Mouse (Mus musculus) forebrain, embryonic 13.5 days (tissue): Measurements from ENCODE around the gene Gm21981. TPM values are rescaled to one million over a fixed set of nuclear protein-coding genes. Genes with fewer than 3 reads are reported as not detected.

ENCODE experiments used
- ATAC-seq: fragments of 200-750 bp; cut with Nextera tagmentation; 2 replicates; pipeline ENCODE4 v1.8.0; 2017
- H3K27ac ChIP-seq: fragments of 300-500 bp; sonication (generic); 2 replicates; pipeline ENCODE4 v1.5.1; 2015; ENCODE audit warnings: inconsistent platforms, mild to moderate bottlenecking, moderate library complexity
- H3K27me3 ChIP-seq: fragments of 300-500 bp; sonication (generic); 2 replicates; pipeline ENCODE4 v1.6.1; 2015; ENCODE audit warnings: mild to moderate bottlenecking, inconsistent platforms
- H3K36me3 ChIP-seq: fragments of 300-500 bp; sonication (generic); 2 replicates; pipeline ENCODE4 v1.6.1; 2015; ENCODE audit warnings: mild to moderate bottlenecking, inconsistent platforms; ENCODE audit not compliant: poor library complexity, severe bottlenecking
- H3K4me1 ChIP-seq: fragments of 300-500 bp; sonication (generic); 2 replicates; pipeline ENCODE4 v1.6.1; 2015; ENCODE audit warnings: inconsistent platforms
- H3K4me2 ChIP-seq: fragments of 300-500 bp; sonication (generic); 2 replicates; pipeline ENCODE4 v1.6.1; 2015; ENCODE audit warnings: inconsistent platforms, mild to moderate bottlenecking, moderate library complexity
- H3K4me3 ChIP-seq: fragments of 300-500 bp; sonication (generic); 2 replicates; pipeline ENCODE4 v1.5.1; 2015; ENCODE audit warnings: mild to moderate bottlenecking, inconsistent platforms
- H3K9ac ChIP-seq: fragments of 300-500 bp; sonication (generic); 2 replicates; pipeline ENCODE4 v1.6.1; 2015; ENCODE audit warnings: mild to moderate bottlenecking, inconsistent platforms
- H3K9me3 ChIP-seq: fragments of 300-500 bp; sonication (generic); replicated peaks from 2 replicates; pipeline ENCODE4 v1.6.1; 2016; ENCODE audit warnings: inconsistent platforms
- WGBS: fragments of 180-500 bp; shearing (Covaris S2); methylation state at CpG from one replicate; pipeline ENCODE4 v1.1.7; 2015; 5-methylcytosine and 5-hydroxymethylcytosine counted together
- polyA plus RNA-seq: library from polyadenylated mRNA; unstranded; fragments of >200 nt; fragmentation: Nextera tagmentation; extraction: Ambion mirVana; gene quantifications from 2 replicates; pipeline ENCODE4 v1.2.1, GENCODE M21; 2015

Gm21981 gene
- polyA plus RNA-seq, 1 experiment from 2014 or later, result 0.21 TPM

- Histone ChIP-seq H3K4me2 (no peak overlapping the region), H3K4me3 (no peak overlapping the region), H3K27me3 (no peaks in the 10 kb centered on the region), H3K9ac (no peak overlapping the region), H3K4me1 (no peaks in the 10 kb centered on the region), H3K36me3 (no peaks in the 10 kb centered on the region), H3K9me3 (no peaks in the 10 kb centered on the region), H3K27ac (no peak overlapping the region)
- no peak for ATAC-seq
- 87% methylated on average over 4 of the region's 4 CpGs for WGBS
These were observed 26.9 kb upstream of the Gm21981 start for GRCm38 (mm10) chr17:47721183-47721582.

- Histone ChIP-seq H3K27ac (no peak overlapping the region), H3K4me3 (no peak overlapping the region), H3K9ac (no peak overlapping the region), H3K9me3 (no peaks in the 10 kb centered on the region), H3K27me3 (no peaks in the 10 kb centered on the region), H3K4me1 (no peaks in the 10 kb centered on the region), H3K4me2 (no peak overlapping the region), H3K36me3 (no peaks in the 10 kb centered on the region)
- 71% methylated on average over 3 of the region's 3 CpGs for WGBS
- ATAC-seq, result no peak
These were observed 20.8 kb upstream of the Gm21981 start for GRCm38 (mm10) chr17:47715037-47715436.

- no peaks in the 10 kb centered on the region for H3K27me3 ChIP-seq
- WGBS, result 45% methylated on average over 12 of the region's 22 CpGs
- H3K27ac ChIP-seq, result no peak overlapping the region
- H3K9ac ChIP-seq, result no peak overlapping the region
- H3K4me1 ChIP-seq, result no peaks in the 10 kb centered on the region
- no peak for ATAC-seq
- H3K9me3 ChIP-seq, result no peaks in the 10 kb centered on the region
- H3K4me2 ChIP-seq, result no peak overlapping the region
- no peaks in the 10 kb centered on the region for H3K36me3 ChIP-seq
- H3K4me3 ChIP-seq, result no peak overlapping the region
These were observed 18.8 kb upstream of the Gm21981 start for GRCm38 (mm10) chr17:47712889-47713571.

GRCm38 (mm10) chr17:47711883-47712282 lies 17.6 kb upstream of the Gm21981 start:
- Histone ChIP-seq H3K36me3 (no peaks in the 10 kb centered on the region), H3K27ac (no peak overlapping the region), H3K9me3 (no peaks in the 10 kb centered on the region), H3K27me3 (no peaks in the 10 kb centered on the region), H3K4me3 (no peak overlapping the region), H3K4me2 (no peak overlapping the region), H3K4me1 (no peaks in the 10 kb centered on the region), H3K9ac (no peak overlapping the region)
- 64% methylated on average over 6 of the region's 6 CpGs for WGBS
- ATAC-seq, result no peak

- WGBS, result 79% methylated on average over 3 of the region's 3 CpGs
- Histone ChIP-seq H3K36me3 (no peaks in the 10 kb centered on the region), H3K27me3 (no peaks in the 10 kb centered on the region), H3K27ac (no peak overlapping the region), H3K4me3 (no peak overlapping the region), H3K9me3 (no peaks in the 10 kb centered on the region), H3K9ac (no peak overlapping the region), H3K4me2 (no peak overlapping the region), H3K4me1 (no peaks in the 10 kb centered on the region)
- no peak for ATAC-seq
These were observed 15.8 kb upstream of the Gm21981 start for GRCm38 (mm10) chr17:47710036-47710435.

GRCm38 (mm10) chr17:47708972-47709371 lies 14.7 kb upstream of the Gm21981 start:
- Histone ChIP-seq H3K36me3 (0 out of 2 replicates have a peak, but pooled peaks cover 4% of the 10 kb centered on the region), H3K9me3 (no peaks in the 10 kb centered on the region), H3K4me1 (no peaks in the 10 kb centered on the region), H3K27ac (no peak overlapping the region), H3K4me2 (no peak overlapping the region), H3K4me3 (no peak overlapping the region), H3K27me3 (no peaks in the 10 kb centered on the region), H3K9ac (no peak overlapping the region)
- 71% methylated on average over 4 of the region's 4 CpGs for whole genome bisulfite sequencing
- ATAC-seq, result no peak

GRCm38 (mm10) chr17:47707961-47708360 lies 13.7 kb upstream of the Gm21981 start:
- no peak overlapping the region for H3K9ac ChIP-seq
- H3K27me3 ChIP-seq, result 0 out of 2 replicates have a peak, but pooled peaks cover 4% of the 10 kb centered on the region
- H3K9me3 ChIP-seq, result no peaks in the 10 kb centered on the region
- H3K4me1 ChIP-seq, result no peaks in the 10 kb centered on the region
- H3K4me3 ChIP-seq, result no peak overlapping the region
- H3K4me2 ChIP-seq, result no peak overlapping the region
- no peak overlapping the region for H3K27ac ChIP-seq
- H3K36me3 ChIP-seq, result peaks cover 12% of the 10 kb centered on the region; the same call in 1 of the 2 replicates
- 80% methylated on average over 3 of the region's 3 CpGs for WGBS
- no peak for ATAC-seq

- Histone ChIP-seq H3K9ac (no peak overlapping the region), H3K27ac (no peak overlapping the region), H3K36me3 (peaks cover 29% of the 10 kb centered on the region; the same call in 1 of the 2 replicates), H3K4me1 (no peaks in the 10 kb centered on the region), H3K4me2 (no peak overlapping the region), H3K27me3 (0 out of 2 replicates have a peak, but pooled peaks cover 6% of the 10 kb centered on the region), H3K4me3 (no peak overlapping the region), H3K9me3 (no peaks in the 10 kb centered on the region)
- WGBS, result 71% methylated on average over 1 of the region's 1 CpGs
- ATAC-seq, result no peak
These were observed 11.9 kb upstream of the Gm21981 start for GRCm38 (mm10) chr17:47706196-47706595.

- no peak overlapping the region for H3K4me2 ChIP-seq
- no peaks in the 10 kb centered on the region for H3K9me3 ChIP-seq
- no peaks in the 10 kb centered on the region for H3K4me1 ChIP-seq
- H3K27me3 ChIP-seq, result 0 out of 2 replicates have a peak, but pooled peaks cover 6% of the 10 kb centered on the region
- peaks cover 40% of the 10 kb centered on the region; the same call in 1 of the 2 replicates for H3K36me3 ChIP-seq
- H3K4me3 ChIP-seq, result no peak overlapping the region
- no peak overlapping the region for H3K9ac ChIP-seq
- ATAC-seq, result no peak
- 83% methylated on average over 4 of the region's 4 CpGs for WGBS
- no peak overlapping the region for H3K27ac ChIP-seq
These were observed 10.4 kb upstream of the Gm21981 start for GRCm38 (mm10) chr17:47704692-47705091.

- no peak overlapping the region for H3K4me3 ChIP-seq
- 0 out of 2 replicates have a peak, but pooled peaks cover 6% of the 10 kb centered on the region for H3K27me3 ChIP-seq
- H3K9me3 ChIP-seq, result no peaks in the 10 kb centered on the region
- H3K36me3 ChIP-seq, result peaks cover 48% of the 10 kb centered on the region; the same call in 1 of the 2 replicates
- ATAC-seq, result no peak
- H3K9ac ChIP-seq, result no peak overlapping the region
- H3K27ac ChIP-seq, result no peak overlapping the region
- no peaks in the 10 kb centered on the region for H3K4me1 ChIP-seq
- WGBS, result 42% methylated on average over 20 of the region's 20 CpGs
- H3K4me2 ChIP-seq, result no peak overlapping the region
These were observed 9.3 kb upstream of the Gm21981 start for GRCm38 (mm10) chr17:47703556-47703955.

- 55% methylated on average over 26 of the region's 28 CpGs for WGBS
- Histone ChIP-seq H3K4me1 (no peaks in the 10 kb centered on the region), H3K4me2 (no peak overlapping the region), H3K9me3 (no peaks in the 10 kb centered on the region), H3K27ac (no peak overlapping the region), H3K4me3 (no peak overlapping the region), H3K36me3 (peaks cover 48% of the 10 kb centered on the region; the same call in 1 of the 2 replicates), H3K27me3 (0 out of 2 replicates have a peak, but pooled peaks cover 6% of the 10 kb centered on the region), H3K9ac (no peak overlapping the region)
- ATAC-seq, result no peak
These were observed 8.5 kb upstream of the Gm21981 start for GRCm38 (mm10) chr17:47702548-47703345.

GRCm38 (mm10) chr17:47701793-47702192 lies 7.5 kb upstream of the Gm21981 start:
- Histone ChIP-seq H3K4me1 (no peaks in the 10 kb centered on the region), H3K4me2 (no peak overlapping the region), H3K27ac (no peak overlapping the region), H3K9ac (no peak overlapping the region), H3K4me3 (no peak overlapping the region), H3K9me3 (no peaks in the 10 kb centered on the region), H3K27me3 (0 out of 2 replicates have a peak, but pooled peaks cover 6% of the 10 kb centered on the region), H3K36me3 (peaks cover 48% of the 10 kb centered on the region; the same call in 1 of the 2 replicates)
- 81% methylated on average over 9 of the region's 9 CpGs for WGBS
- ATAC-seq, result no peak
